Mouse (Mus musculus) lung, postnatal 0 days (tissue): ENCODE data around the gene Fancc.

Source experiments
- CTCF ChIP-seq: IDR thresholded peaks from 2 replicates; pipeline ENCODE4 v1.5.1; 2016; ENCODE audit warnings: antibody characterized with exemption, mild to moderate bottlenecking
- EP300 ChIP-seq: IDR thresholded peaks from 2 replicates; pipeline ENCODE4 v1.6.1; 2016; ENCODE audit warnings: antibody characterized with exemption, mild to moderate bottlenecking, control low read depth

DNA sequence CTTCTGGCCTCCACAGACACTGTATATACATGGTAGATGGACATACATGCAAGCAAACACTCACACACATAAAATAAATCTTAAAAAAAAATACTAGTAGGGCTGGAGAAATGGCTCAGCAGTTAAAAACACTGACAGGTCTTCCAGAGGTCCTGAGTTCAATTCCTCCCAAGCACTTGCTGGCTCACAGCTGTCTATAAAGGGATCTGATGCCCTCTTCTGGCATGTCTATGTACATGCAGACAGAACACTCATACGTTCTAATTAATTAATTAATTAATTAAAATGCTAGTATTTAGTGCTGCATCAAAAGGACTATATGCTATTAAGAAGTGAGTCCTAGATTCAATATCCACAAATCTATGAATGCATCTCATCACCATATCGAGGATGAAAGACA lies 78.9 kb downstream of the Fancc start:
- TF ChIP-seq CTCF (peak; percentile 50), EP300 (0 out of 2 replicates have a peak, but pooled peaks have one; percentile 1)
